Mouse (Mus musculus) left cerebral cortex, adult 9 months (tissue): ENCODE results near the gene Satb2.
"Not testable (repeated sequence)": the region's sequence is repeated elsewhere in the genome, so short reads cannot be mapped to it uniquely, and the experiment has no call there.

Source experiments
- DNase-seq, 2 experiments: peaks; one replicate each; pipeline ENCODE4 v3.0.0; 2022; ENCODE audit warnings: low spot score in 2 of 2

Gene Satb2

DNA sequence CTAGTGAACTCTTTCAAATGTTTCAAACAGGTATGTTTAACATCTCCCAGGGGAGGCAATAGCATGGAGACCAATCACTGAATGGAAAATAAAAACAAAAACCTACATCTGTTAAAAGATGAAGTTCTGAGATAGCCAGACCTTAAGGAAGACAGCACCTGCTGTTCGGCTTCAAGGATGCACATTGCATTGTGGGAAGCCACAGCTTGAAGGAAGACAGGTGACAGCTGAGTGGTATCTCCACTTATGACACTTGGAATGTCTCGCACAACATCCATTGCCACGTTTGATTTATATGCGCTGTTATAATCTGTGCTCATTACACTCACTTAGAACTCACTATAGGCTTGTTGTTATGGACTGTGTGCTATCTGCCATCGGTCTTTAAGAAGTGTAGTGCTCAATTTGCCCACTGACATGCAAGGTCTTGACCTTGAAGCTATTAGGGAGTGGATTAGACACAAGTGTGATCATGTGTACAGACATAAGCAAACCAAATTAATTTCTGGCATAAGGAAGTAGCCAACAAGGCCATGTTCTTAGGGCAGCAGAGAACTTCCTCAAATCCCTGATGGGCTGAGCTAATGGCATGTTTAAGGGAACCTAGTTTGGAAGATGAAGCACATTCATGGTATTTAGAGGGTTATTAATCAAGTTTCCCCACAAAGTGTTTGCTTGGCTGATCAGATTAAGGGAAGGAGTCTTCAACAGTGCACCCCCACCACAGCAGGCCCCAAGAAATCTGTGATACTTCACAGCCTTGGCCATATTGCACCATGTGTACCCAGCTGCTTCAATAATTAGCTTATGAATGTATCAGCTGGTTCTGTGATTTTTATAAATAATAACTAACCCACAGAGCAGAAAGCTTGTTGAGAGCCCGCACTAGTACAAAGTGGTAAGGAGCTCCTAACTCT is 144.2 kb downstream of the Satb2 start:
- no peak for DNase-seq

DNA sequence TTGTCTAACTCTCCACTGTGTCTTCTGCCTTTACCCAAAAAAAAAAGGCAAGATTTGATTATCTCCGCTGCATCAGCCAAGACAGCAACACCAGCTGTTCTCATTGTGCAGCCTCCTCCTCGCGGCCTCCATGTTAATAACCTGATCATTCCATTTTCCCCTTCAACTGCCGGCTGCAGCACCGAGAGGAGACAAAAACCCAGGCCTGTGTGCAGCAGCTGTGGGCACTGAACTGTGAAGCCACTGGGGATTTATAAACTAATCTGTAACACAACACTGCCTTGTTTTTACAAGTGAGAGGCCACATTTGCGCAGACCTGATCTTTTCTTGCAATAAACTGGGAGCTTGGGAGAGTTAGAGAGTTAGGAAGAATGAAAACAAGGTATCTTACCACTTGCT is 145.1 kb downstream of the Satb2 start:
- no peak for DNase-seq

DNA sequence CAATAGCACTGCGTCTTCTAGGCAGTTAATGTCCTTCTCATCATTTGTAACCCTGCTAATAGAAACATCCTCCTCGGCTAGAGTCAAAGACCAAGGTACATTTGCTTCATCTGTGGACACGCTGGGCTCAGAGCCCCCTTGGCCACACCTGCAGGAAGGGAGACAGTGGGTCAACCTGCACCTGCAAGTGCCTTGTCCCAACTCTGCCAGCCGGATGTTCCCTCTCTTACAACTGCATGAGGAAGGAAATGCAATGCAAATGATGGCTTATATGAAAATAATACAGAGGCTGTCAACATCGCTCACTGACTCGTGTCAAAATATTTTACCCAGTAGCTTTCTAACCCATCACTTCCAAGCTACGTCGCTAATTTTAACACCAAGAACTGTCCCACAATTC is 145.7 kb downstream of the Satb2 start:
- DNase-seq, result no peak

DNA sequence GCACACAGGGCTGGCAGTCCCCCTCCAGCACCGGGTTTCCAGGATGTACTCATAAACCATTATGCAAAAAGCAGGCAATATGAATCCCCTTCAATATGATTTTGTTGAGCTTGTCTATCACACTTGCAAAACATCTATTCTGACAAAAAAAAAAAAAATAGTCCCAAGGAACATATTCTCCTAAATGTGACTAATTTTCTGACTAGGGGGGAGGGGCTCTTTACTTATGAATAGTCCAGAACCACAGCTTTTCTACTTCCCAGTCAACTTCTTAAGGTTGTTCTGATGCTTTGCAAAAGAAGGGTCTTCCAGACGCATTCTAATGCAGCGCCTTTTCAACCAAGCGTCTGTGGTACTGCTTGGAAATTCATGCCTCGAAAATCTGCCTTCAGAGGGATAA is 155.7 kb downstream of the Satb2 start:
- no peak for DNase-seq

DNA sequence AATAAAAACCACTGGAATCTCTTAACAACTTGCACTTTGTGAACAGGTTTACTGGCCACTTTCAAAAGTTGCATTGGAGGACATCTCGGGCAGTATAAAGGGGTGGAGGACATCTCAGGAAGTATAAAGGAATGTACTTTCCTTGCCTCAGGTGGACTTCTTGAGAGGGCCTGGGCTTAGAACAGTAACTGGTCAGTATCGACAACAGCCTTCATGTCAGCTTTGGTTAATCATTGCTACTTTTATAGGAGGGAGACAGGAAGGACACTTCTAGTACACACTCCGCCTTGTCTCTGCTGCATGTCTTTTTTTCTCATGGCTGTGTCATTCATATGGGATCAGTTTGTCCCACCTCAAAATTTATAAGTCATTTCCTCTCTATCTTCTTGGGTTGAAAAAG is 156.4 kb downstream of the Satb2 start:
- DNase-seq, result no peak

DNA sequence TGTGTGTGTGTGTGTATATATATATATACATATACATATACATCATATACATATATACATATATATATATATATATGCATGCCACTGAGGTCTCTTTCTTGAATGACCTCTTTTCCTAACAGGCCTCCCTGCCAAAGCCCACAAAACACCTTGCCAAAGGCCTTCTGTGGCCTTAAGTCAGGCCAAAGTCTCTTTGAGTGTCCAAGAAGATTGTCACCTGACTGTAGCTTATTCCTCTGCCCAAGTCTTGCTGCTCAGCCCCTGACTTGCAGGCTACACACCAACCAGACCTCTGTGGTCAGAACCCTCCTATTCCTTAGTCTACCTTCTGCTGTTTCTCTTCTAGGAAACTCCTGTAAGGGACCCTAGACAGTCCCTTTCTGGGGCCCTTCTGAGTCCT is 164.9 kb downstream of the Satb2 start:
- DNase-seq, result no peak

DNA sequence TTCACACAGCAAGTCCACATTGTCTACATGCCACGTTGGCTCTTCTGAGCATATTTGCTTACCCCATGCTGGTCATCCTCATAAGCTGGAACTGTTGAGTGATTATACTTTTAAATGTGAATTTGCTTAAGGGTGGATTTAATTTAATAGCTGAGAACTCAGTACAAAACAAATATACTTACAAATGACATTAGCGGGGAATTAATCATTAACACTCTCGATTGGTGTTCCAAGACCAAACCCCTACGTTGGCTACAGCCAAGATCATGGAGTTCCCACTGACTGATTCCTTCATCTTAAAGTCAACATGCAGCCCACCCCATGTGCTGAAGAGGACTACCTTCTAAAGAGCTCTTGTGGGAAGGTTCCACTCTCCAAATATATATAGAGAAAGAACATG is 165.5 kb downstream of the Satb2 start:
- DNase-seq, result no peak

DNA sequence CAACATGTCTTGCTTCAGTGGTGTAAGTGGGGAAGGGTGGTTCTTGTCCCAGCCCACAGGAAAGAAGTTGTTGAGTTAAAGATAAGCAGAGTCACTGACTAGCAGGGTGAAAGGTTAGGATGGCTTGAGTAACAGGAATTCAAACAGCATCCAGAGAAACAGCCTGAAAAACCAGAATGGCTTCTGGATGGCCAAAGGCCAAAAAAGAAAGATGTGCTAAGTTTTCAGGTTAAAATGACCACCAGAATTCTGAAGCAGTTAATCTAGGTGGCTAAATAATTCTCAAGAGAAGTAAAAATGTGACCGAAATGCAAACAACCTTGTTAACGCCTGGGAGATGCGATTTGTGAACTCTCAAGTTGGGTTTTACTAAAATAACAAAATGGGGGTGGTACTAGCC is 167.0 kb downstream of the Satb2 start:
- DNase-seq, result no peak

DNA sequence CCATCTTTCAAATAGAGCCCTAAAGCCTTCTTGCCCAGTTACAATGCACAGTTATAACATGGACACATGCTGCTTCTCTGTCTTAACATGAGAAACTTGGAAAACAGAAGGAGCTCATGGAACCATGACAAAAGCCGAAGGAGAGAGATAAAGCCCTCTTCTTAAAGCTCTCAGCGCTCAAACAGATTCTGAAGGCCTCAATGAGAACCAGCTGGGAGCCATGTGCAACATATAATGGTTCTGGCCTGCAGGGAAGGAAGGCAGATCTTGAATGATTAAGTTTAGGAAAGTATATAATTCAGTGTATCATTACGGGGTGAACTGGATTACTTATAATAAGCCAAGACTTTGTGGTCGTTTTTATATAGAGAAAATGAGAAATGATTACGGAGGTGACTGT is 172.4 kb downstream of the Satb2 start:
- no peak for DNase-seq

DNA sequence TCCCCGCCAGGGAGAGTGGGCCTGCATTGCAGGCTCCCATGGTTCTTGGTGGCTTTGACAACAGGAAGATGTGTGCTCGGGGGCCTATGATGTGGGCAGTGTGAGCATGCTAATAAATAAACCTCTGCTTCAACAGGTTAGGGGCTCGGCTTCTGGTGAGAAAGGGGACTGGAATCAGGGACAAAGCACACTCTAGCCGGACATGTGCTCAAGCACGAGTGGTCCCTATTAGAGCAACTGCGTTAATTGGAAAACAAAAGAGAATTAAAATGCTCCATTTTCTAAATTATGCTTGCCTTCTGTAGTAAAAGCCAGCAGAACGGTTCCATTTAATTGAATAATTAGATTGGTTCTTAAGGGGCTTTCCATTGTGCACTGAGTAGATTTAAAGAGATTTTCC is 177.8 kb downstream of the Satb2 start:
- no peak for DNase-seq

DNA sequence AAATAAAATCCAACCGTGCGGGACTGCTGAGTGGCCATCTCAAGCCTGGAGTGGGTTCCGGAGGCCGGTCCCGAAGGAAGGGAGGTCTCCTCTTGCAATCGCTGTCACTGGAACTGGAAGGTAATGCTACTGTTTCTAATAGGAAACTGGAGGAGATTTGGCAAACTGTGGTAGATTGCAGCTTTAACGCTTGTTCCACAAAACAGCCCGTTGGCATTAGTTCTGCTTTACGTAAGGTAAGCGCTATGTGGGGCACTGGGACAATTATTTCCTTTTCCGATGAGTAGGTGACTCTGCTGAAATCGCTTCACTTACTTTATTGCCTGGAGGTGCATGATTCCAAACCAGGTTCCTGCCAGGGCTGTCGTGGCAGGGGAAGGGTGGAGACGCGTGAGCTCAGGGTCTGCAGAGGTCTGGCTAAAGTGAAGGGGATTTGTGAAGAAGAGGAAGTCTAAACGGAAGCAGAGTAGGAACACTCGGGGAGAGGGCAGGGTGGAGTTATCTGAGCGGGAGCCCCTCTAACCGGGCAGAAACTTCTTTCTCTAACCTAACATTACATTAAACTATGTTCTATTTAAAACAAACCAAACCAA is 183.3 kb downstream of the Satb2 start:
- no peak for DNase-seq

DNA sequence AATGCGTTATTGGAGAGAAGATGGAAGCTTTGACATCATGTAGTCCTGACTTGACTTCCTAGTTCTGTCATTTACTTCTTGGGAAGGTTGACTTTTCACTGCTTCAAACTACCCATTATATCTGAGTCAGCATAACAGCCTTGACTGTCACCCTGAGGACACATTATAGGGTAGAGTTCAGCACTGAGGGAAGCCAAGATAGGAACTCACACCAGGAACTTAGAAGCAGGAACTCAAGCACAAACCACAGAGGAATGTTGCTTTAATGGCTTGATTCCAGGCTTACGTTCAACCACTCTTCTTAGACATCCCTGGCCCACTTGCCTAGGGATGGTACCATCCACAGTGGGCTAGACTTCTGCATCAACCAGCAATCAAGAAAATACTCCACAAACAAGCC is 188.8 kb downstream of the Satb2 start:
- DNase-seq, result no peak

DNA sequence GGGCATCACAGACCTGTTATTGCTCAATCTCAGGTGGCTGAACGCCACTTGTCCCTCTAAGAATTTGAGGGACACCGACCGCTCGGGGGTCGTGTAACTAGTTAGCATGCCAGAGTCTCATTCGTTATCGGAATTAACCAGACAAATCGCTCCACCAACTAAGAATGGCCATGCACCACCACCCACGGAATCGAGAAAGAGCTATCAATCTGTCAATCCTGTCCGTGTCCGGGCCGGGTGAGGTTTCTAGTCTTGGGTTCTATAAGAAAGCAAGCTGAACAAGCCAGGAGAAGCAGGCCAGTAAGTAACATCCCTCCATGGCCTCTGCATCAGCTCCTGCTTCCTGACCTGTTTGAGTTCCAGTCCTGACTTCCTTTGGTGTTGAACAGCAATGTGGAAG is 196.3 kb downstream of the Satb2 start:
- DNase-seq, result not testable (repeated sequence)

DNA sequence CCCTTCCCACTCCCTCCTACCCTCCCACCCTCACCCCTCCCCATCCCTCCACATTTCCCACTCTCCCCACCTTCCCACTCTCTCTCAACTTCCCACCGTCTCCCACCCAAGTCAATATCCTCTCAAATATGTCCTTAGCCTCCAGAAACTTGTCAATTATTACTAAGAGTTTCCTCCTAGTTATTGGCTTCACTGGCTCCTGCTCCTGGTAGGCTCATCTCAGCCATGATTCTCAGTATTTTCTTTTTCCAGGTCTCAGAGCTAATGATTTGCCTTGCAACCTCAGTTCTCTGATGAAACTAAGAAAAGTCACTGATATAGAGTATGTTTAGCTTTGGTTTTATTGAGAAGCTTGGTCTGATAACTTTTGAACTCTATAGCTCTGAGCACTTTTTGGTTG is 214.2 kb downstream of the Satb2 start:
- no peak for DNase-seq

DNA sequence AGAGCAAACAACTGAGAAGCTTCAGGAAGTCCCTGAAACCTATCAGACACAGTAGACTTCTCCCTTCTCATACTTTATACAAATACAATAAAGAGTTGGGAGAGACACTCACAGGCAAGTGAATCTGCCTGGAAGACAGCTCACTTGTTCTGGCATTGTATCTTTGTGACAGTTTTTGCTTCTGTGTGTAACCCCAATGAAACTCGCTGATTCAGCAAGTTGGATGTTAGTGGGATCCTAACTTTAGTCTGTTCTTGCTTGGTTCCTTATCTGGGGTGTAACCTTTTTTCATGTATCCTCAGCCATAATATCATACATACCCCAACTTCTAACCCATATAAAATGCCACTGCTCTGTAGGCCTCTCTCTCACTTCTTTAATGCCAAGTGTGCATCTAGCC is 216.9 kb downstream of the Satb2 start:
- no peak for DNase-seq

DNA sequence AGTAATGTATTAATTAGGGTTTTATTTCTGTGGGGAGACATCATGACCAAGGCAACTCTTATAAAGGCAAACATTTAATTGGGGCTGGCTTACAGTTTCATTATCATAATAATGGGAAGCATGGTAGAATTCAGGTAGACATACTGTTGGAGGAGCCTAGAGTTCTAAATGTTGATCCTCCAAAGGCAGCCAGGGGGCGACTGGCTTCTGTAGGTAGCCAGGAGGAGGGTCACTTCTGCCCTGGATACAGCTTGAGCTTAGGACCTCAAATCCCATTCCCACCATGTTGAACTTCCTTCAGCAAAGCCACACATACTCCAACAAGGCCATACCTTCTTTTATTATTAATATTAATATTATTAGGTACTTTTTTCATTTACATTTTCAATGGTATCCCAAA is 225.2 kb downstream of the Satb2 start:
- no peak for DNase-seq

DNA sequence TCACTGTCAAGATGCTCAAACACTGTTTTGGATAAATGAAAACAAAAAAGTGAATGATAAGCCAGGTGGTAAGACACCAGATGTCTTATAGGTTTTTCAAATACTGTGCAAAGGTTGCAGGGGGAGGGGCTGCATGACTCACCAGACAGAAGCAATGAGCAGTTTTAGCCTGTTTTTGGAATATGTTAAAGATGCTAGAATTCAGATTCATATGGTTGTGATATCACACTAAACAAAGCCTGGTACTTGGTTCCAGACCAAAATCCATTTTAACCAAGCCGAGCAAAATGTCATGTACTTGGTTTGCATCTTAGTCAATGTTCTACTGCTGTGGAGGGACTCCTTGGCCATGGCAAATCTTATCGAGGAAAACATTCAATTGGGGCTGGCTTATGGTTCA is 227.8 kb downstream of the Satb2 start:
- peak in 1 of 2 experiments; percentile 16 for DNase-seq

DNA sequence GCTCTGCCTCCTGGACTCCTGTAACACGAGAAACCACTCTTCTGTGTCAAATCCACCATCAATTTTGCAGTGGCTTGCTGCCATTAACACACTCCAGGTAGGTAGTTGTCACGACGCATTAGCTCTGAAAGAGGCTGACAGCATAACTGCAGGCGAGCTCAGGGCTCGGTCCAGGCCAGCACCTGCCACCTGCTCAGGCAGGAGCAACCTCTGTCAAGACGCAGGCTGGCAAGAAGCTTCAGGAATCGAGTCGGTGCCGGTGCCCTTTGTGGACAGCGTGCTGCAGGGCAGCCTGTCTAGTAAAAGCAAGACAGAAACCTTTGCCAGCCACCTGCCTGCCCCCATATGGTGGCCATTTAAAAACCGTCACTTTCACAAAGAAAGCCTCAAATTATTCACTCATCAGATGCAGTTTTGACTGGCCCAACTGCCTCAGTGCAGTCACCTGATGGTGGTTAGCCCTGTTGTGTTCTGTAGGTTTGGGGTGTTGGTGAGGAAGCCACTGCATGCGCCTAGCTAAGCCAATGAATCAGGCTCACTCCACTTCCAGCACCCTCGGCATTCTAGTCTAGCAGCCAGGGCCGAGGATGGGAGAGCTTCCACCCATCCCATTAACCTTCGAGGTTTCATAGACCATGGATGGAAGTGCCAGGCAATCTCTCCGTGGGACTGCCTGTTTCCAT is 228.7 kb downstream of the Satb2 start:
- no peak for DNase-seq

DNA sequence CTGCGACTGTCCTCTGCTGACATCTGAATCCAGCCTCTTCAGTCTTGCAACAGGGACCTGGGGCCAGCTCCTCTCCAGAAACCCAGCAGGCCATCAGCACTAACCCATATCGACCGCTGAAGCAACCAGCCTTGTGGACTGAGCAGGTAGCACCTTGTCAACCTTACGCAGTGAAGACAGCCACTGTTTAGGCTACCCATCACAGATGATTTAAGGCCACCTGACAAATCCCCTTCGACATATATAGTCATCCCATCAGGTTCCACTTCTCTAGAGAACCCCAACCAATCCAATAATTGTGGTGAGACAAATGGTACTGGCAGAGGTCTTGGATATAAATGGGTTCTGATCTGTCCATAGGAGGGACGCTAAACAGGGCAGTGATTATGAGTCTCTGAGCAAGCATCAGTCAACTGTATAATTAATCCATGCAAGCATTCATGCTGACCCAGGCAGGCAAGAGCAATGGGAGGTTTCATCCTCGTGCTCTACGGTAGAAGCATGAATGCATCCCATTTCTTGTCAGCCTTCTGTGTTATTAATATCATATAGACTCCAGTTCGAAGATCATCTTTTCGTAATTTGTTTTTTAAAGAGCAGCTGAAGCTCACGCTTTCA is 229.5 kb downstream of the Satb2 start:
- DNase-seq, result no peak
